Mouse (Mus musculus): ENCODE data around the gene Aars.

Aars gene

GRCm38 (mm10) chr8:111094719-111095302 is 61.9 kb downstream of the Aars start:
- DNase-seq (ENCODE audit: low spot score), result peak; percentile 15
